Mouse (Mus musculus): Measurements from ENCODE around the gene 4930579F01Rik. TPM values are rescaled to one million over a fixed set of nuclear protein-coding genes. Genes with fewer than 3 reads are reported as not detected.
A peak's percentile ranks its signal among the peaks of the same experiment; 100 is the strongest.
"Not testable (repeated sequence)": the region's sequence is repeated elsewhere in the genome, so short reads cannot be mapped to it uniquely, and the experiment has no call there.

4930579F01Rik gene
- total RNA-seq, 2 experiments from 2014 or later = not detected

GRCm38 (mm10) chr3:138144060-138144641 lies 49.5 kb downstream of the 4930579F01Rik start:
- no peak for DNase-seq

GRCm38 (mm10) chr3:138143315-138144059 lies 50.1 kb downstream of the 4930579F01Rik start, which contains the start of gene Trmt10a:
Trmt10a (plus strand) TSS chr3:138143448.
- peak; percentile 97 for DNase-seq

GRCm38 (mm10) chr3:138142733-138143314 lies 50.8 kb downstream of the 4930579F01Rik start:
- DNase-seq = no peak

GRCm38 (mm10) chr3:138142052-138142732 lies 51.4 kb downstream of the 4930579F01Rik start:
- peak; percentile 64 for DNase-seq

- DNase-seq = no peak
Observed at GRCm38 (mm10) chr3:138139663-138140062, 54.0 kb downstream of the 4930579F01Rik start.

GRCm38 (mm10) chr3:138138146-138138545 lies 55.5 kb downstream of the 4930579F01Rik start:
- DNase-seq = not testable (repeated sequence)

- DNase-seq = no peak
Observed at GRCm38 (mm10) chr3:138134528-138134927, 59.1 kb downstream of the 4930579F01Rik start.

GRCm38 (mm10) chr3:138133916-138134315 lies 59.7 kb downstream of the 4930579F01Rik start:
- no peak for DNase-seq

- no peak for DNase-seq
Observed at GRCm38 (mm10) chr3:138133463-138133862, 60.2 kb downstream of the 4930579F01Rik start.

GRCm38 (mm10) chr3:138131168-138131567 lies 62.5 kb downstream of the 4930579F01Rik start:
- DNase-seq = no peak

GRCm38 (mm10) chr3:138130692-138131091 lies 62.9 kb downstream of the 4930579F01Rik start:
- DNase-seq = no peak

- DNase-seq = no peak
Observed at GRCm38 (mm10) chr3:138129110-138129509, 64.5 kb downstream of the 4930579F01Rik start.

- no peak for DNase-seq
Observed at GRCm38 (mm10) chr3:138123842-138124241, 69.8 kb downstream of the 4930579F01Rik start.

- DNase-seq = no peak
Observed at GRCm38 (mm10) chr3:138121461-138121860, 72.2 kb downstream of the 4930579F01Rik start.

GRCm38 (mm10) chr3:138119444-138120105 lies 74.0 kb downstream of the 4930579F01Rik start:
- DNase-seq = no peak

- no peak for DNase-seq
Observed at GRCm38 (mm10) chr3:138118831-138119230, 74.8 kb downstream of the 4930579F01Rik start.

- no peak for DNase-seq
Observed at GRCm38 (mm10) chr3:138118392-138118791, 75.2 kb downstream of the 4930579F01Rik start.

- peak; percentile 32 for DNase-seq
Observed at GRCm38 (mm10) chr3:138116871-138117270, 76.8 kb downstream of the 4930579F01Rik start.

GRCm38 (mm10) chr3:138114106-138114505 lies 79.5 kb downstream of the 4930579F01Rik start:
- DNase-seq = no peak

Measured in gastrocnemius, postnatal 25 days (tissue).